Mouse (Mus musculus): ENCODE measurements at regions not wholly inside any gene's neighbourhood (a gene's known extent, or its start where the extent isn't known, plus 50 kb on each side); places are given as distances from the start of the nearest gene placed in this dataset.

- no peak for DNase-seq
These were observed 988.5 kb upstream of the Tenm2 start for GRCm38 (mm10) chr11:38224300-38224699.

GRCm38 (mm10) chr11:38203347-38203746, 967.6 kb upstream of the Tenm2 start:
- no peak for DNase-seq

GRCm38 (mm10) chr11:38201136-38201741, 965.5 kb upstream of the Tenm2 start:
- DNase-seq, result no peak

DNA sequence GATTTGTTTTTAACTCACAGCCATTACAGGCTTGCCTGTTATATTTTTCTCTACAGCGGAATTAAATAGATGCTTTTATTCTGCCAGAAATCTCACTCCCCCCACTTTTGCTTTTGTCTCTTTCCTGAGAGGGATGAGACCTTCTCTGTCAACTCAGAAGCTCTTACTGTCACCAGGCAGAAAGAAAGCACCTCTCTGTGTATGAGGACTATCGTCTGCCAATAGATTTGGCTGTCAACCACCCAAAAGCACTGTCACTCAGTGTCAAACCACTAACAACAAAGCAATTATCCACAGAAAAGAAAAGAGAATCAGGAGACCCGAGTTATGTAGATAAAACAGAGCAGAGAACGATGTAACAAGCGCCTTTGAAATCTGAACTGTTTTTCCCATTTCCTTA, 958.0 kb upstream of the Tenm2 start:
- DNase-seq, result no peak

DNA sequence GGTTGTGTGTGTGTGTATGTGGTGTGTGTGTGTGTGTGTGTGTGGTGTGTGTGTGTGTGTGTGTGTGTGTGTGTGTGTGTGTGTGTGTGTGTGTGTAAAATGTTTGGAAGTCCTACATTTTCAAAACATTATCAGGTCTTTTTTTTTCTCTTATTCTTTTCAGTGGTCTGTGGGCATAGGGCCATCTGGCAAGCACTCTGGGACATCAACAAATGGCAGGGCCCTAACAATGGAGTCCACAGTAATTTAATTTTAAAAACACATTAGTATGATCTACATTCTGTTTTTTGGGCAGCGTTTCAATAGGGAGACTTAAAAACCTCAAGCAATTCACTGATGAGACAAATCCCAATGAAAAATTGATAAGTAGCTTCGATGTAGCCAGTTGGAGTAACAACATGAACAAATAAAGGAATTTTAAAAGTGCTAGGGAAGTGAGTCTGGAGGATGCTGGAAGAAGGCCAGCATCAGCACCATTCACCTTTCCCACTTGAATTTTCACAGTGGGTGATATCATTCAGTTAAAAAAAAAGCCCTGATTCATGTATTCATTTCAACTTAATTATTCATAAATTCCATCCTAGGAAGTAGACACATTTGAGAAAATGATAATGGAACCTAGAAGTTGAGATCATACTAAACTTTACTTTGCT, 956.3 kb upstream of the Tenm2 start:
- no peak for DNase-seq

DNA sequence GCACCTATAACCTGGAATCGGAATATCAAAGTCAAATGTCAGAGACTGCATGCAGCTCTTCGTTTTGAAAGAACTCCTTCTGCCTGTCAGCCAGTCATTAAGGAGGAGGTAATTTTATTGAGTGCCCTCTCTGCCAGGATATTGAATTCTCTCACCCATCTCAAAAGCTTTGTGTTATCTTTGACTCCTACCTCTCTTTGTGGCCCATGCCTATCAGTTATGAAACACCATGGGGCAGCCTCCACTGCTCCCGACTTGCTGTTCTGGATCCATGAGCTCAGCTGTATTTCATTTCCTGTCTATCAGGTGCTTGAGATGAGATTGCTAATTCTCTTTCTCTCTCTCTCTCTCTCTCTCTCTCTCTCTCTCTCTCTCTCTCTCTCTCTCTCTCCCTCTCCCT, 955.7 kb upstream of the Tenm2 start:
- no peak for DNase-seq

DNA sequence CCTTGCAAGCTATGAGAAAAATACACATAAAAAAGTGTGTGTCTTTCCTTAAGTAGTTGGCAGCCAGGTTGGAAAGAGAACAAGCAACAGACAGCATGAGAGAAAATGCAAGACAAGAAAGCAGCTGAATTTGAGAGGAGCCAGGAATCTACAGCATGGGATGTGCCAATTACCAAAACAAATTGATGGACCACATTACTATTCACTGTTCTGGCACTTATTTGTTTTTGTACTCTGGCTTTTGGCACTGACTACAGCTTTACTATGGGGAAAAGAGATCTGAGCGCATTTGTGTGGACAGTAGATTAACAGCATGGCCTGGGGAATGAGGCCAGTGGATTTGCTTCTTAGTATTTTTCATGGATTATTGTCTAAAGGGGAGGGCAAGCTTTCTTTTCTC, 935.0 kb upstream of the Tenm2 start:
- no peak for DNase-seq

DNA sequence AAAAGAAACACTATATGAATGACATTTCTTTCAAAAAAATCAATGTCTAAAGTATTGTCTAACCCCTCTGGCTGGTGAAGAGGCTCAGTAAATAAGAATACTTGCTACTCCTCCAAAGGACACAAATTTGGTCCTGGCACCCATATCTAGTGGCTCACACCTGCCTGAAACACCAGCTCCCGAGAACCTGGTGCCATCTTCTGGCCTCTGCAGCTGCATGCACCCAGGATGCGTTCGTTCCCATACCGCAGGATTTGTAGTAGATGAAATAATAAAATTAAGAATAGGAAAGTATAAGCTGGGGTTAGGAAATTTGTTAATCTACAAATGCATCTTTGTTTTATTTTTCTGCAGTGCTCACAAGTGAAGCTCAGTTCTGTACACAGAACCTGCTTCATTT, 922.5 kb upstream of the Tenm2 start:
- no peak for DNase-seq

GRCm38 (mm10) chr11:38156944-38157343, 921.2 kb upstream of the Tenm2 start:
- DNase-seq, result no peak

DNA sequence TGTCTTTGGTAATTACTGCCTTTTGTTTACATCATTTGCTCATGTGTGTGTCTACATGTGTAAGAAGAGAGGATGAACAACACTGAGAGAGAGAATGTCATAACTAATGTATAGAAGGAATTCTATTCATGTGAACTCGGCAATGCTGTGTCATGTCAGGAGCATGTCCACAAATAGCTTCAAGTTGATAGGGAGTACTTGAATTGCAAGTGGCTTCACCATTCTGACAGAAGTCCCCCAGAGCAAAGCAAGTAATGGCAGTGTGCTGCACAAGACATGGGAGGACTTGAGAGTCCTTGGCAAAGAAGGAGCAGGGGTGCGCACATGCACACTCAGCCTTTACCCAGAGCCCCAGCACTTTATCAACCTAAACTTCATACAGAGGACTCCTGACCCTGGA, 919.9 kb upstream of the Tenm2 start:
- DNase-seq, result no peak

- no peak for DNase-seq
These were observed 907.7 kb upstream of the Tenm2 start for GRCm38 (mm10) chr11:38143436-38143835.

DNA sequence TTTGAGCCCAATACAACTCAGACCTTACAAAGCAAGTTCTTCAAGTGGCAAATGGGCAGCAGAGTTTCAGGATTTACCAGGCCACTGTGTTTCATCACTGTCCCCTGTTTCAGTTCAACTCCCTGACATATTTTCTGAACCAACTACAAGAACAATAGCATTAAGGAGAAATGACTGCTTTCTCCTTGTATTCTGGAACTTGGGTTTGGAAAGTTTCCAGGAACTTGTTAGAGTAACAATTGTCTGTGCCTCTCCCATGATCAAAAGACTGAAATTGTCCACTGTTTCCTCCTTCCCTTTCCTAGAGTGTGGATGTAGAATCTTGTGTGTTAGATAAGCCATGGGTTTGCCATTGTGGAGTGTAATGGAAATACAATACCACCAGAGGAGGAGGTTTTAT, 893.1 kb upstream of the Tenm2 start:
- no peak for DNase-seq

DNA sequence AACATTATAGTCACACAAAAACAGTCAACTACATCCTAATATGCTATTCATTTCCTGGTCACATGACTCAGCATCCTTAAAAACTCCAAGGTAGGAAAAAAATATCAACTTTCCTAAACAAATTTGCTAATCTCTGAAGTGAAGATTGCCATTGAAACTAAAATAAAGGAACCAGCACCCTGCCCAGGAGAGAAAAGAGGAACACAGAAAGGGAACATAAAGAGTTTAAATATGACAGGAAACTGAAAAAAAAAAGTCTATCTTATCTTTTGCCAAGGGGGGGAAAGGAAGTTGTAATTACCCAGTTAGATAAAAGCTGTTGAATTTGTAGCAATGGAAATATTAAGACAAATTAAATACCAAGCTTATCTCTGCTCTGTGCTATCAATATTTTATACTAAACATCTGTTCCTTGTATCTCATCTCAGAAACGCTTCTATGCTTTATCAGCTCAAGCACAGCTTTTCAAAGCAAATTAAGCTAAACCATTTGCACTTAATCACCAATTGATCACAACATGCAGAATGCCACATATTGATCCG, 888.1 kb upstream of the Tenm2 start:
- no peak for DNase-seq

GRCm38 (mm10) chr11:38122474-38122873, 886.7 kb upstream of the Tenm2 start:
- no peak for DNase-seq

DNA sequence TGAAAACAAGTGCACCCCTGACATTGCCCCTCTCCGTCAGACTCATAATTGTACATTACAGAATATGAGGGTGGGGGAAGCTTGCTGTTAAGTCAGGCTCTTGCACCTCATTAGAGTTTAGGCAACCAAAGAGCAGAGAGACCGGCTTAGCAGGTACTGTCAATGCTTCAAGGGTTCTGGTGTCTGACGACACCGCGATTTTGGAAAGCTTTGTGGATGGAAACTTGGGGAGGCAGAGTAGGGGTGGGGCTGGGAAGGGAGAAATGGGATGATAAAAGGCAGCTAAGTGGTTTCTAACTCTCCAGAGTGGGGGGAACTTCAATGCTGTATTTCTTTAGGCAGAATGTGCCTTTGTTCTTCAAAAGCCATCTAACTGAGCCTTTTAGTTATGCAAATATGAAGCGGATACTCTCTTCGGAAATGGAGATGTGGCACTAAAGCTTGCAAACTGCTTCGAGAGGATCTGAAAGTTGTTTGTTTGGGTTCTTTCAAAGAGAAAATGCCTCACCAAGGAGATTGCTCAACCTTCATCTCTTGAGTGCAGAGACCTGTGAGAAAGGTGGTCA, 885.4 kb upstream of the Tenm2 start:
- DNase-seq, result no peak

DNA sequence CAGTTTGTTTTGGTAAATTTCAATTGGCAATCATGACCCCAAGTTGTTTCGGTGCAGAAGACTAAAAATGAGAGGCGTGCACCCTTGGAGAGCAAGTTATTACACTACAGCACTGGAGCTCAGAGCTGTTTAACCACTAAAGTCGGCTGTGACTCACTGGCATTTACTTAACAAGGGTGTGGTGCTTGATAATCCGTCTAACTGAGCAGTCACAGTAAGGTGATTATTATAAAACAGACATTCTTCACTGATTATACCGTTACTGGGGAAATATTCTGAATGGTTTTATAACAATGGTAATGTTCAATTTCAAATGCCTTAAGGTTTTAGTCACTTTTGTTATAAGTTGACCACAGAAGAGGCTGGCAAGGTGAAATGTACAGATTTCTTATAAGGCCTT, 882.0 kb upstream of the Tenm2 start:
- no peak for DNase-seq

- no peak for DNase-seq
These were observed 856.4 kb upstream of the Tenm2 start for GRCm38 (mm10) chr11:38092202-38092601.

- DNase-seq, result no peak
These were observed 839.5 kb upstream of the Tenm2 start for GRCm38 (mm10) chr11:38075171-38075732.

DNA sequence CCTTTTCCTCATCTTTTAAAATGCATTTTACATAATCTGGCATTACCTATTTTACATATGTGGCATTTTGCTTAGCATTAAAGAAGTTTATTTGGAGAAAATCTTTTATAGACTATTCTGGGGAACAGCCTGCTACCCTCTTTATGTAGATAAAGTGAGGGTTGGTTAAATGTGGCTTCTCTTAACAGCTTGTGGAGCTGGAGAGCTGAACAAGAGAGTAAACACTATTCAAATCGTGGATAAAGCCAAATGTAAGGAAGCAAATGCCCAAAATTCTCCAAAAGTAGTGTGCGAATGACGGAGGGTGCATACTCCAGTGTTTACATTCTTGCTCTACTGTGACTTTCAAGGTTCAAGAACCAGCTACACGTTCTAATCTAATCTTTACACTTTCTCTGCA, 833.9 kb upstream of the Tenm2 start:
- DNase-seq, result no peak

- DNase-seq, result no peak
These were observed 831.9 kb upstream of the Tenm2 start for GRCm38 (mm10) chr11:38067682-38068081.

DNA sequence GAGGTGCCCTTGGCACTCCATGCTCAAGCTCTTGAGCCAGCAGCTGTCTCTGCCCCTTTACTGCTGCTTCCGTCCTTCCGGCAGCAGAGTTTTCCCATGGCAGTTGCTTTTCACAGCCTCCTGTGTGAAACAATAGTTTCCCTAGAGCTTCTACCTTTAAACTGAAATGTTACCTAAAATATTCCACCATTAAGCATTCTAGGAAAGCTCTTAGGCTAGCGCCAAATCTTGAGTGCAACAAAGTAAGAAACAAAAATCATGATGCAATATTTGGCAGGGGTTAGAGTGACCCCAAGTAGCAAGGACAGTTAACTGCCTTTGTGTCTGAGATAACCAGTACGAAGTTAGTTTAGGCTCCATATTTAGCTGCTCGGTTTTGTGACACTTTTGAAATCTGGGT, 830.3 kb upstream of the Tenm2 start:
- no peak for DNase-seq

- no peak for DNase-seq
These were observed 824.3 kb upstream of the Tenm2 start for GRCm38 (mm10) chr11:38060105-38060504.

- DNase-seq, result no peak
These were observed 823.1 kb upstream of the Tenm2 start for GRCm38 (mm10) chr11:38058896-38059295.

DNA sequence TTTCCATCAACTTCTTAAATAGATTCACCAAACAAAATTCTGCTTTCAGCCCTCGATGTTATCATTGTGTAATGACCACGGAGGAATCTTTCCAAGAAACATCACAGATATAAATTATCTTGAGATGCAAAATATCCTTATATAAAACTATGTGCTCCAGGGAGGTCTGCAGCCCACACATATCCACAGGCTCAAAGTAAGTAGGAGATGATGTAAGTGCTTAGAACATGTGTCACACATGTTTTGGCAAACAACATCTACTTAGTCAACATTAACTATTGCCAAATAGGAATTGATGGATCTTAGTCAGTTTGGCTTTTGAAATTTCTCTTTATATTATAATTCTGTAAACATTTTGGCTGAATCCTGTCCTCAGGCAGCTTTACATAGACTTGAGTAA, 800.8 kb upstream of the Tenm2 start:
- DNase-seq, result no peak

Data from lung, postnatal 36 days (tissue).